Mouse (Mus musculus): Measurements from ENCODE around the gene Ms4a6d. TPM values are rescaled to one million over a fixed set of nuclear protein-coding genes. Genes with fewer than 3 reads are reported as not detected.

The Ms4a6d gene
- total RNA-seq (2014; rRNA removed) = 3.0 and 3.2 TPM in 2 replicates
- 2.3 and 3.0 TPM in 2 replicates for polyA plus RNA-seq (2015; fragmentation: Nextera tagmentation; extraction: Ambion mirVana)

DNA sequence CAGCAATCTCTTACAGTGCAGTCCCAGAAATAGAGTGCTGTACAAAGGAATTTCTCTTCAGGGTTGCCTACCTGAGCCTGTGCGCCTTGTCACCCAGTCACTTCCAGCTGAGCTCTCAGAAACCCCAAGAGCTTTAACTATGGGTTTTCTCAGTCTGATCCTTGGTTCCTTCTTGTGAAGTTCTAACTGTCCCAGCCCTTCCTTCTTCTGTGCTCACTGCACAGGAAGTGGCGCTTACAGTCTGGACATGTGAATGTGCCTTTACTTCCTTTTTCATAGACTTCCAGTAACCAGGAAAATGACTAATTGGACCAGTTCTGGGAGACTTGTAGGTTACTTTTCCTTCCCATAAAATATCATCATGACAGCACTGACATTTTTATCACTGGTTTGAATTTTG is at the start of gene Ms4a6d:
Gene Ms4a6d (minus strand): TSS at position 247 of the 400 bp plus-strand sequence.
- TF ChIP-seq CTCF (IDR thresholded peaks at IDR 0.05; ENCODE audit: low read depth) = no peak
- no peaks in the 10 kb centered on the region for H3K36me3 ChIP-seq (ENCODE audit: insufficient read depth, low read length)
- no peak within 1 kb of the TSS for H3K9ac ChIP-seq (replicated peaks; ENCODE audit: low read length)
- no peaks in the 10 kb centered on the region for H3K4me1 ChIP-seq (ENCODE audit: insufficient read depth, low read length)
- no peaks in the 10 kb centered on the region for H3K9me3 ChIP-seq (ENCODE audit: low read length)
- H3K27me3 ChIP-seq (ENCODE audit: insufficient read depth, low read length) = no peaks in the 10 kb centered on the region
- no peak within 1 kb of the TSS for H3K27ac ChIP-seq
- DNase-seq (ENCODE audit: low spot score) (no peak), ATAC-seq (no peak)
- H3K4me2 ChIP-seq (ENCODE audit: low read depth, low read length) = no peak within 1 kb of the TSS
- no peak within 1 kb of the TSS for H3K4me3 ChIP-seq (ENCODE audit: low read length)
- 94% methylated on average over 2 of the region's 2 CpGs for WGBS

DNA sequence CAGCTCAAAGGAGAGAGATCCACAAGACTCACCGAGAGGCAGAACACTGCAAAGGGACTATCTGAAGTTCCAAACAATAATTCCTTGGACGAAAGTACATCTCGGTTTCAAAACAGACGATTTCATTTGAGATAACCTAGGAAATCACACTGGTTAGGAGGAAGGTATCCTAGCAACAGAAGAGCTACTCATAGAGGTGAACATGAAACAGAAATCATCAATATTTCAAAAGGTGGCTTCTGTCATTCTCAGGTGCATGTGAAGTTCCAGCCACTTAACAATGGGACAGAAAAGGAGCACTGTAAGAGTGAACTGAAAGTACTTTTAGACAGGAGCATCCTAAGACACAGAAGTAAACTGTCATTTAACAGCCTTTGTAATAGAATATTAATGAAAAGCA is 44.9 kb upstream of the Ms4a6d start:
- no peak for ATAC-seq
- 79% methylated on average over 4 of the region's 4 CpGs for WGBS

DNA sequence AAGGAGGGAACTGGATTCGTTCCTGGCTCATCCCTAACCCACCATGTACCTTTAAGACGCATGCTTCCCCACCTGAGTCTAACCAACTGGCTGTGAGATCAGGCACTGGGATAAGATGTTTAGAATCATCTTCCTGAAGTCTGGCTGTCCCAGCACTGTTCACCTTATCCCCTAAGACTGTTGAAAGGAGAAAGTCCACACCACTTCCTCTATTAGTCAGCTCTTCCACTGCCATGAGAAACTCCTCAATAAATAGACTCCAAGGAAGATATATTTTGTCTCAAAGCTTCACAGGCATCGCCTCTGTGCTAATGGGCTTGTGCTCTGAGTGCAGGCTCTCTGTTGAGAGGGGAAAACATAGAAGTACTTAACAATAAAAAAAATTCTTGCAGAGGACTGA is 41.5 kb upstream of the Ms4a6d start:
- no peaks in the 10 kb centered on the region for H3K36me3 ChIP-seq (ENCODE audit: insufficient read depth, low read length)
- H3K9ac ChIP-seq (replicated peaks; ENCODE audit: low read length) = no peak overlapping the region
- WGBS = 82% methylated on average over 3 of the region's 3 CpGs
- ATAC-seq = no peak
- DNase-seq (ENCODE audit: low spot score) = no peak
- H3K9me3 ChIP-seq (ENCODE audit: low read length) = no peaks in the 10 kb centered on the region
- no peak for TF ChIP-seq CTCF (IDR thresholded peaks at IDR 0.05; ENCODE audit: low read depth)
- no peaks in the 10 kb centered on the region for H3K27me3 ChIP-seq (ENCODE audit: insufficient read depth, low read length)
- H3K4me1 ChIP-seq (ENCODE audit: insufficient read depth, low read length) = no peaks in the 10 kb centered on the region
- no peak overlapping the region for H3K4me3 ChIP-seq (ENCODE audit: low read length)
- no peak overlapping the region for H3K4me2 ChIP-seq (ENCODE audit: low read depth, low read length)
- H3K27ac ChIP-seq = no peak overlapping the region

More for the DNA sequence above, 44.9 kb upstream of the Ms4a6d start:
- H3K27me3 ChIP-seq (ENCODE audit: insufficient read depth, low read length) = no peaks in the 10 kb centered on the region
- no peak for TF ChIP-seq CTCF (IDR thresholded peaks at IDR 0.05; ENCODE audit: low read depth)
- no peak for DNase-seq (ENCODE audit: low spot score)
- H3K4me1 ChIP-seq (ENCODE audit: insufficient read depth, low read length) = no peaks in the 10 kb centered on the region
- H3K9ac ChIP-seq (replicated peaks; ENCODE audit: low read length) = no peak overlapping the region
- no peak overlapping the region for H3K4me2 ChIP-seq (ENCODE audit: low read depth, low read length)
- no peaks in the 10 kb centered on the region for H3K36me3 ChIP-seq (ENCODE audit: insufficient read depth, low read length)
- H3K27ac ChIP-seq = no peak overlapping the region
- H3K9me3 ChIP-seq (ENCODE audit: low read length) = no peaks in the 10 kb centered on the region
- no peak overlapping the region for H3K4me3 ChIP-seq (ENCODE audit: low read length)

DNA sequence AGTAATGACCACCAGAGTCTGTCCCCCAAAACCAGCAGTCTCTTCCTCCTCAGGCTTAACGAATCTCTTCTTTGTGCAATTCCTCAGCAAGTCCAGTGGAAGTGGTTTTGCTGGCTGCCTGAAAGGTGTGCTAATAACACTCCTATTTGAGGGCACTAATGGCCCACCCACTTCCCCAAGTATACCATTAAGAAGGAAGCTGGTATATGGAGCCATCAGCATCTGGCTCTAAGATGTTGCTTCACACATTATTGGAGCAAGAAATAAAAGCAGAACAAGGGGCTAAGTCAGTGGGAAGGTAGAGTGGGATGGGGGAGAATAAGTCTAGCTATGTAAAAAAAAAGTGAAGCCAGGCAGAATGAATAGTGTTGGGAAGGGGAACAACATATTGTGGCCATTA is 36.1 kb upstream of the Ms4a6d start, which contains the start of gene Ms4a3:
Gene Ms4a3 (minus strand): TSS at position 120 of the 400 bp plus-strand sequence.
- Histone ChIP-seq H3K4me2 (ENCODE audit: low read depth, low read length) (no peak within 1 kb of the TSS), H3K4me1 (ENCODE audit: insufficient read depth, low read length) (no peaks in the 10 kb centered on the region), H3K36me3 (ENCODE audit: insufficient read depth, low read length) (no peaks in the 10 kb centered on the region), H3K4me3 (ENCODE audit: low read length) (no peak within 1 kb of the TSS), H3K27me3 (ENCODE audit: insufficient read depth, low read length) (no peaks in the 10 kb centered on the region), H3K27ac (no peak within 1 kb of the TSS), H3K9me3 (ENCODE audit: low read length) (no peaks in the 10 kb centered on the region), H3K9ac (replicated peaks; ENCODE audit: low read length) (no peak within 1 kb of the TSS)
- ATAC-seq (no peak), DNase-seq (ENCODE audit: low spot score) (no peak)
- WGBS = 81% methylated on average over 1 of the region's 1 CpGs
- TF ChIP-seq CTCF (IDR thresholded peaks at IDR 0.05; ENCODE audit: low read depth) = no peak

DNA sequence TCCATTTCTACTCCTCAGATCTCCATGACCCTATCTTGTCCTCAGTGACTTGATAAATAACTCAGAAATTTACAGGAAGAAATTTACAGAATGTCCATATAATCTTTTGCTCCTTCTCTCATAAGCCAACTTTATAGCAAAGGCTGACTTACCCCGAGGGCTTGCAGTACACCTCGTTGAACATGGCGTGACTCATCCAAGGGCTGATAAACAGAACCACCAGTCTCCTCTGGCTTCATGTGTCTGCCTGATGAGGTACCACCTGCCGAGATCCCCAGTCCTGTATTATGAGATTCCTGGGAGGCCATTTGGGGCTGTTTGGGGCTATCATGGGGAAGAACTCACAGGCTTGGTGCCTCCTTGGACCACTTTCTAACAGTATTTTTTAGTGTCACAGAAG is 34.4 kb upstream of the Ms4a6d start:
- Histone ChIP-seq H3K9ac (replicated peaks; ENCODE audit: low read length) (no peak overlapping the region), H3K4me2 (ENCODE audit: low read depth, low read length) (no peak overlapping the region), H3K9me3 (ENCODE audit: low read length) (no peaks in the 10 kb centered on the region), H3K27me3 (ENCODE audit: insufficient read depth, low read length) (no peaks in the 10 kb centered on the region), H3K4me1 (ENCODE audit: insufficient read depth, low read length) (no peaks in the 10 kb centered on the region), H3K4me3 (ENCODE audit: low read length) (no peak overlapping the region), H3K27ac (no peak overlapping the region), H3K36me3 (ENCODE audit: insufficient read depth, low read length) (no peaks in the 10 kb centered on the region)
- no peak for ATAC-seq
- no peak for DNase-seq (ENCODE audit: low spot score)
- no peak for TF ChIP-seq CTCF (IDR thresholded peaks at IDR 0.05; ENCODE audit: low read depth)
- 79% methylated on average over 4 of the region's 4 CpGs for WGBS

DNA sequence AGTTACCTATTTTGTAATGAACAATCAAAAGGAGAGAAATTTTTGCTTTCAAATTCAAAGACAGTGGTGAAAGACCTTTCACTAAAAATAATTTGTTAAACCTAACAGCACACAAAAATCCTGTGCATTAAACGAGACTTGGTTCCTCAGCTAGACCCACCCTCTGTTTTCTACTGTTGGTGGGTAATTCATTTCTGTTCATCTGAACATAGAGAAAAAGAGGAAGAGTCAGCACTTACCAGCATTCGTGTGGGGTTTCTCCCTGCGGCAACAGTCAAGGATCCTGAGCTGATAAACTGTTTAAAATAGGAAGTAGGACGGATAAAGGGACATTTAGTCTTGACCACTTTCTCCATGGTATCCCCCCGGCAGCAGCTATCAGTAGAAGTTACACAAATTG is 30.9 kb upstream of the Ms4a6d start:
- no peak for DNase-seq (ENCODE audit: low spot score)
- no peaks in the 10 kb centered on the region for H3K4me1 ChIP-seq (ENCODE audit: insufficient read depth, low read length)
- no peak overlapping the region for H3K4me3 ChIP-seq (ENCODE audit: low read length)
- no peaks in the 10 kb centered on the region for H3K36me3 ChIP-seq (ENCODE audit: insufficient read depth, low read length)
- 86% methylated on average over 5 of the region's 5 CpGs for WGBS
- no peak overlapping the region for H3K4me2 ChIP-seq (ENCODE audit: low read depth, low read length)
- H3K27ac ChIP-seq = no peak overlapping the region
- no peak overlapping the region for H3K9ac ChIP-seq (replicated peaks; ENCODE audit: low read length)
- H3K27me3 ChIP-seq (ENCODE audit: insufficient read depth, low read length) = no peaks in the 10 kb centered on the region
- ATAC-seq = no peak
- no peaks in the 10 kb centered on the region for H3K9me3 ChIP-seq (ENCODE audit: low read length)
- TF ChIP-seq CTCF (IDR thresholded peaks at IDR 0.05; ENCODE audit: low read depth) = no peak

DNA sequence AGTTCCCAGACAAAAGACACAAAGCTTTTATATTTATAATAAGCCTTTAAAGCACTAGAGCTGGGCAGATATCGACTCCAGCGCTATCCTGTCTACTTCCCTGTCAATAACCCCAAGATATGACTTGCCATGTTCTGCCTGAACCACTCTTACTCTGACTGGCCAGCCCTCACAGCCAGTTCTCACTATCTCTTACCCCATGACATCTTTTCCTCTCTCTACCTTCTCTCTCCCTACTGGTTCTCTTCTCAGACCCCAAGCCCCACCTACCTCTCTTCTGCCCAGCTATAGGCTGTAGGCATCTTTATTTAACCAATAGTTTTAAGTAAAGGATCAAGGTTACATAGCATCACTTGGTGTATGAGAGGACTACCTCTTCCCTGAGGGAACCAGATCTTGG is 29.7 kb upstream of the Ms4a6d start:
- 78% methylated on average over 2 of the region's 2 CpGs for WGBS
- H3K4me3 ChIP-seq (ENCODE audit: low read length) = no peak overlapping the region
- no peak overlapping the region for H3K4me2 ChIP-seq (ENCODE audit: low read depth, low read length)
- H3K9me3 ChIP-seq (ENCODE audit: low read length) = no peaks in the 10 kb centered on the region
- H3K27me3 ChIP-seq (ENCODE audit: insufficient read depth, low read length) = no peaks in the 10 kb centered on the region
- no peaks in the 10 kb centered on the region for H3K36me3 ChIP-seq (ENCODE audit: insufficient read depth, low read length)
- no peak for ATAC-seq
- DNase-seq (ENCODE audit: low spot score) = no peak
- no peaks in the 10 kb centered on the region for H3K4me1 ChIP-seq (ENCODE audit: insufficient read depth, low read length)
- H3K9ac ChIP-seq (replicated peaks; ENCODE audit: low read length) = no peak overlapping the region
- no peak for TF ChIP-seq CTCF (IDR thresholded peaks at IDR 0.05; ENCODE audit: low read depth)
- H3K27ac ChIP-seq = no peak overlapping the region

Data from hindbrain, postnatal 0 days (tissue).